Mouse (Mus musculus) lung, postnatal 0 days (tissue): ENCODE measurements at regions not wholly inside any gene's neighbourhood (a gene's known extent, or its start where the extent isn't known, plus 50 kb on each side); places are given as distances from the start of the nearest gene placed in this dataset.

Experiments used
- CTCF ChIP-seq: IDR thresholded peaks from 2 replicates; pipeline ENCODE4 v1.5.1; 2016; ENCODE audit warnings: antibody characterized with exemption, mild to moderate bottlenecking
- EP300 ChIP-seq: IDR thresholded peaks from 2 replicates; pipeline ENCODE4 v1.6.1; 2016; ENCODE audit warnings: antibody characterized with exemption, mild to moderate bottlenecking, control low read depth

- TF ChIP-seq CTCF (no peak), EP300 (no peak)
Measured at GRCm38 (mm10) chr2:160515621-160516020, 130.1 kb upstream of the Top1 start.
